Mouse (Mus musculus) heart, adult 2 months (tissue): ENCODE measurements around the gene Prap1.

Experiments used
- CTCF ChIP-seq: fragments of 200-600 bp; IDR thresholded peaks from 2 replicates; pipeline ENCODE4 v1.8.1; 2022; ENCODE audit warnings: antibody characterized with exemption, mild to moderate bottlenecking, moderate library complexity
- POLR2A ChIP-seq: fragments of 200-500 bp; IDR thresholded peaks from 2 replicates; pipeline ENCODE4 v1.6.1; 2011; ENCODE audit warnings: mild to moderate bottlenecking, low read depth, low read length, control low read depth; ENCODE audit not compliant: insufficient read depth

DNA sequence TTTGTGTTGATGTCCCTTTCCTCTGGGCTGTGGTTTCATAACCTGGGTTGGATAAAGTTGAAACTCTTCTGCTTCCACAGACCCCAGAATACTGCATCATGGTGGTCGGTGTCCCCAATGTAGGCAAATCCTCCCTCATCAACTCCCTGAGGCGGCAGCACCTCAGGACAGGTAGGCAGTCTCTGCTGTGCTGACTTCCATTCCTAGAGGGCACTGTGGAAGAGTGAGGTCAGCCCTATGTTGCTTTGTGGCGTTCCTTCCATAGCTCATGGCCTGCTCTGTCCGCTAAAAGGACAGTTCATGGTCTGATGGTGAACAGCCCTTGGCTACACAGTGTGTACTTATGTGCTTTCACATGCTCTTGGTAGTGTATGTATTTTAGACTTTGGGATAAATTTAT lies 51.4 kb downstream of the Prap1 start:
- no peak for TF ChIP-seq POLR2A
- TF ChIP-seq CTCF, result peak; percentile 60
